Mouse (Mus musculus) thymus, postnatal 4 days (tissue): Measurements from ENCODE around the gene Slc9c1.
"Not testable (repeated sequence)": the region's sequence is repeated elsewhere in the genome, so short reads cannot be mapped to it uniquely, and the experiment has no call there.

Source experiments
- DNase-seq: peaks from one replicate; pipeline ENCODE4 v3.0.0; 2021

The Slc9c1 gene

DNA sequence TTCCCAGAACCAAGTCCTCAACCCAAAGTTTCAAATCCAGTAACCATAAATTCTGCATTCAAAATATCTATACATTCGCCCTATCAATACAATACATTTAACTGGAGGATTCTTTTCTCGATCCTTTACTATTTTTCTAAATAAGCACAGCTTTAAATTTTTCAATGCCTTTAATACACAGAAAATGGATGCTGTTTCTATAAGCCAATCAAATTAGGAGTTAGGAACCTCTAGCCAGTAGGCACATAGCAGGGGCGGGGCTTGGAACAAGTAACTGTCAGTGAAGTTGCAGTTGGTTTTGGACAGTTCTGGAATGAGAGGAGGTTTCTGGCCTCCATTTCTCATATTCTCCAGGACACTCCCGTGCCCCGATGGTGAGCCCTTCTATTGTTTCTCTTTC, at the start of gene Slc9c1:
Gene Slc9c1, plus strand, starts transcription at position 301 of the 400 bp plus-strand sequence.
- DNase-seq = no peak

DNA sequence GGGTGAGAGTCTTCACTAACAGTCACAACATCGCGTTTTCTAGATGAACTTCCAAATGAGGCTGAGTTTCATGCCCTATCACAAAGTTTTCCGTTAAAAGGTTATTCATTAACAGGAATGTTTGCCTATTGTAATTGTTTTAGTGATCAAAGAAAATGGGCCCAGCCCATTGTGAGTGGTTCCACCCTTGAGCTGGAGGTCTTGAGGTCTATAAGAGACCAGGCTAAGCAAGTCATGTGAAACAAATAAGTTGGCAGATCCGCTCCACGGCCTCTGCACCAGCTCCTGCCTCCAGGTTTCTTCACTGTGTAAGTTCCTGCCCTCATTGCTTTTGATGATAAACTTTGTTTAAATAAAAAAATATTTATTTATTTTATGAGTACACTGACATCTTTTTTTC, 42.2 kb upstream of the Slc9c1 start, which contains the start of gene Gm609:
Gene Gm609, minus strand, starts transcription at position 43 of the 400 bp plus-strand sequence.
- DNase-seq = no peak

DNA sequence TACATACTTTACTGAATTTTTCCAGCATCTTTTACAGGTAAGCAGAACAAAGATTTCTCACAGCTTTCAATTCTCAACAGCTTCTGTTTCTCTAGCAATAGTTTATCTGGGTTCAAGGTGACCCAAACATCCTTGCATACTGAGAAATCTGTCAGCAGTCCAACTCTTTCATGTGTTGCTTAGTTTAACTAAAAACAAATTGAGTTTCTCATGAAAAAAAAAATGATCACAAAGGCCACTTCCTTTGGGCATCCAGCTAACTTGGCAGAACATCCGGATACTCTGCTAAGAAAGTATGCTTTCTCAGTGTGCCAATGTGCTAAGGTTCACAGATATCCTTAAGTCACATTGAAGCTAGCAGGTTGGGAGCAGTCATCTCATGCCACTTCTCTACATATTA, 39.8 kb upstream of the Slc9c1 start:
- no peak for DNase-seq

DNA sequence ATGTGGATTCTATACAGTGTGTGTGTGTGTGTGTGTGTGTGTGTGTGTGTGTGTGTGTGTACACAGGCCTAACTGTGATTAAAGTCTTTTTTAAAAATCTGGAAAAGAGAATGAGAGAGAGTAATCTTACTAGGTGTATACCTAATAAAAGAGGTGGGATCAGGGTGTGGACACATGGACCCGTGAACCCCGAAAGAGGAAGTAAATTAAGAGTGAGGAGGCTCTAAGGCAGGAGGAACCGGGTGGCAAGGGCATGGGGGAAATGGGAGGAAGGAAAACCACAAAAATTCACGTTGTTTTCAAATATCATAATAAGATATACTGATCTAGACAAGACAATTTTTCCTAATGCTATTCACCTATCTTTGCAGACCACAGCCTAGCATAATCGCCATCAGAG, 9.6 kb upstream of the Slc9c1 start:
- no peak for DNase-seq

DNA sequence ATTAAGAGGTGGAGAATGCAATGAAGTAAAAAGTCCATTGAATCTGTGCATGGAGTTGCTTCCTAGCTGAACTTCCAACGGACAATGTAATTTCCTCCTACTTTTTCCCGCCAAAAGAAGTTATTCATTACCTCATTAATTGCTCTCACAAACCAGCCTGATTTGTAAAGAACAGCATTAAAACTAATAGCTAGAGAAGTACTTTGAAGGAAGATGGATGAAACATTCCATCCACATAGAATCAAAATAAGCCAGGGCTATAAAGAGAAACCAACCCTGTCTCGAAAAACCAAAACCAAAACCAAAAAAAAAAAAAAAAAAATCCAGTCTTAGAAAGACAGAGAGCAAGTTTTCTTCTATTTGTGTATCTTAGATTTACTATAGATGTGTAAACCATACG, 3.2 kb upstream of the Slc9c1 start, which contains the start of gene Gm17783:
Gene Gm17783, minus strand, starts transcription at position 101 of the 400 bp plus-strand sequence.
- DNase-seq = no peak

DNA sequence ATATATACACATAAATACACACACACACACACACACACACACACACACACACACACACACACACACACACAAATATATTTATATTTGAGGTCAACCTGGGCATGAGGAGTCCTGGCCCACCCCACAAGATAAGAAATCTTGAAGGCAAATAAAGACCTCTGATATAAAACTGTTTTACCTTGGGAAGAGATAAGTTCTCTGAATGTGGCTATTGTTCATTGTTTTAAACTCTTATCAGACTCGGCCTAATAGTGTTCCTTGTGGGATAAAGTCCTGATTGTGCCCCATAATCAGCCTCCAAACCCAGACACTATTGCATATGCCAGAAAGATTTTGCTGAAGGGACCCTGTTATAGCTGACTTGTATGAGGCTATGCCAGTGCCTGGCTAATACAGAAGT, 3.2 kb downstream of the Slc9c1 start:
- not testable (repeated sequence) for DNase-seq

DNA sequence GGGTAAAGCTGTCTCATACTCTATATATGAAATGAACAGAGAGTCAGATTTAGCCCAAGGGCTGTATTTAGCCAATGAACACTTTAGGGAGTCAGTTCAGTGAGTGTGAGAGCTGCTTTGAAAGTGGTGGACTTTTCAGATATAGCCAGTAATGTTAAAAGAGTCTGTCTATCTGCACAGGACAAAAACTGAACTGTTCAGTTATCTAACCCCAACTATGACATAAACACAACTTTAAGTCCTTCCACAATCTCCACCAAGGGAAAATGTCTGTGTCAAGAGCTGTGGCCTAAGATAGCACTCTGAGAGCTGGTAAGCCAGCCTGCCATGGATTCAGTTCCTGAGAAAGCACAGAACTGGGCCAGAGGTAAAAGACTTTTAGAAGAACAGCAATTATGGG, 7.0 kb downstream of the Slc9c1 start:
- no peak for DNase-seq

DNA sequence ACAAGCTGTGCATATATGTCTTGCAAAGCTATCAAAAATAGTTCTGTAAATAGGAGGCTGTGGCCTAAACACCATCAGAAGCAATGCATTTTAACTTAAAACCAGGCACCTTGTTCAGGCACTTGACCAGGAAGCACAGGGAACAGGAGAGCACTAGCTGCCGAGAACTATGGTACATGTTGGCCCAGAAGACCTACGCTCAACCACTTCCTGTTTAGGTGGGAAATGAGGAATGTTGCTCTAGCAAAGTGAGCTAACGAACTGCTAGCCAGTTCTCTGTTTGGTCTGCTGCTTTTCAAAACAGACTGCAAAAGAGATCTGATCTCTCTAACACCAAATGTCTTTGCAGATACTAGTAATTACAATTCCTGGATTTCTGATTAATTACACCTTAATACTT, 9.2 kb downstream of the Slc9c1 start:
- no peak for DNase-seq

DNA sequence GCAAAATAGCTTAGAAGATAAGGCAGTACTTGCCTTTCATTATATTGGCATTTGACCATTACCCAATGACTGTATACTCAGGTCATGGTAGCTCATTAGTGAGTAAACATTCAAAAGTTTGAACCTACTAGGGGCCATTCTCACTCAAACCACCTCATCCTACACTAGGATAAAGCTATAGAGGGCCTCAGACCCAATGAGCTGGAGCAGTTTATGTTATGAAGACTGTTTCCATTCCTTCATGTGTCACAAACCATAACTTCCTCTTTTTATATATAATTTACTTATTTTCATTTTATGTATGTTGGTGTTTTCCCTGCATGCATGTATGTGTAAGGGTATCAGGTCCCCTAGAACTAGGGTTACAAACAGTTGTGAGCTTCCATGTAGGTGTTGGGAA, 12.9 kb downstream of the Slc9c1 start:
- no peak for DNase-seq

DNA sequence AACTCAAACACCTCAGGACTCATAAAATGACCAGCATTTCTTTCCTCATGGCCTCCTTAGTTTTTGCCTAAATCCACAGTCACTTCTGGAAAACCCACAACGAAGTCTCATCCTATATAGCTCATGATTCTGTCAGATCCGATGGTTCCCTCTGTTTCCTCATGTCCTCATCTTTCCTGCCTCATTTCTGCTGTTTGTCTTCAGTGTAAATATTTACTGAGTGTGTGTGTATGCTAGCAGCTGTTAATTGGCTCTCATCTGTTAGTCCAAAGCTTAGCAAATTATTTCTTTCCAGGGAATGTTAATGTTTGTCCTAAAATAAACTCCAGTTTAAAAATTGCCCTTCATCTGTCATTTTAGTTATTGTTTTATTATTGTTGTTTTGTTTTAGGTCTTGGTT, 16.5 kb downstream of the Slc9c1 start:
- DNase-seq = no peak

DNA sequence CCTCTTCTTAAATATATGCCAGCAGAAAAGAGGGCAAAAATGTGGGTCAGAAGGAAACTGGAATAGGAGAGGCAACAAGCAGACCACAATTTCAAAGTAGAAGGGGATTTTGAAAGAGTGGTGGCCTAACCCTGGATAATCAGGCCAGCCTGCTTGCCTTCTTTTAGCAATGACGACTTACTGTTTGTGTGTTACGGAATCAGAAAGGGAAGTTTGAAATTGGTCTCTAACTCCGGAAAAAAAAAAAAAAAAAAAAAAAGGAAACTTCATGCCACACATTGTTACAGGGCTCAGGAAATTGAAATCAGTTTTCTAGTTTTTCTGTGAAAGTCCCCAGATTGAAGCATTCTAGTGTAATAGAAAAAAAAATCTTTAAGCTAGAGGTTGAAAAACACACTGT, 26.6 kb downstream of the Slc9c1 start:
- DNase-seq = no peak

DNA sequence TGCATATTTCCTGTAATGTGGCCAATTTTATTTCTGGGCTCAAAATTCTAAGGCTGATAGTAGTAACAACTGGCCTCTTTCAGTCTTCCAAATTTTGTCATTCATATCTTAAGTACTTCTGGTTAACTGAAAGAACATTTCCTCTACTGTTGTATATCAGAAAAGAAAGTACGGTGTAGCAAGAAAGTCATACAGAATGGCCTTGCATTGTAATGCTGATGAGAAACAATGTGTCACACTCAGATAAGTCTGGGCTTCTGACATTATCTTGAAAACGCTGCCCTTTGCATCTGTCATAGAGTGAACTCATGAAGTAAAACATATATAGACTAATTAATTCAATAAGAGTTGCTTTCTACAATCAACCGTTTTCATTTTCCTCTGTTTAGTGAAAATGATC, 37.2 kb downstream of the Slc9c1 start:
- no peak for DNase-seq

DNA sequence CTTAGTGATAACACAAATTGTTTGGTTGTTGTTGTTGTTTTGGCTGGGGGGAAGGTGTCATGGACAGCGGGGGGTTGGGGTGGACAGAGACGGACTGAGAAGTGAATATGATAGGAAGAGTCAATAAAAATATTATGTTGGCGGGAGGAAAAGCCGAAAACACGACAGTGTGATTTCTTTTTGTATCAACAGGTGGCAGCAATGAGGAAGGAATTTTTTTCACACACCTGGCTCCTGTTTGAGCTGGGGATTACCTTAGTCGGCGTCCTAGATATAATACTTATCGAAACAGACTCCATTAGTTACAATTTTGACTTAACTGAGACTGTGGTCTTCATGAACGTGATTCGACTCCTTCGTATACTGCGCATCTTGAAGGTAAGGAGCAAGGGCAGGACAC, 44.8 kb downstream of the Slc9c1 start:
- no peak for DNase-seq

DNA sequence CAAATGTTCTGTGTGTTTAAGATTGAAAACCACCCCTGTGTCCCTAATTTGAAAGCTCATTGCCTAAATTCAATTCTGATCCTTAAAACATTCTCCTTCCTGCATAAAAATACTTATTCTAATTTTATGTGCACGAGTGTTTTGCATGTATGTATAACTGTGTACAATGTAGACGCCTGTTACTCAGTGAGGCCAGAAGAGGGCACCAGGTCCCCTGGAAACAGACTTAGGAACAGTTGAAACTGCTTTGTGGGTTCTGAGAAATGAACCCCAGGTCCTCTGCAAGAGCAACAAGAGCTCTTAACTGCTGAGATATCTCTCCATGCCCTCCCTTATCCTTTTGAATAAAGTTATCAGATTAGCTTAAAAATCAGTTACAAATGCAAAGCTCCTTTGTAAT, 47.4 kb downstream of the Slc9c1 start:
- peak; percentile 69 for DNase-seq

DNA sequence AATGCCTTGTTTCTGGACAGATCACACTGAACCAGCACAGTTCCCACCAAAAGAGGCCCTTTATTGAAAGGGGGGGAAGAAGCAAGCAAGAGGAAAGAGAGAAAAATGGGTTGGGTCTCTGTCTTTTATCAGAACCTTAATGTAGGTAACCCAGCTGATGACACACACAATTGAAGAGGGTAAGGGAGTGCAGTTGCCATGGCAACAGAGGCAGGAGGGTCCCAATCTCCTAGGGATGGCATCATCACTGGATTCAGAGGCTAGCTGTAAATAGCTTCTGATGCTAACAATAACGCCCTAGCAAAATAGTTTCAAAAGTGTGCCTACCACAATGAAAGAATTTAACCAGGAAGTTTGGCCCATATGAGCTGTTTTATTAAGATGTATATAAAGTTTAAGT, 58.5 kb downstream of the Slc9c1 start:
- no peak for DNase-seq

DNA sequence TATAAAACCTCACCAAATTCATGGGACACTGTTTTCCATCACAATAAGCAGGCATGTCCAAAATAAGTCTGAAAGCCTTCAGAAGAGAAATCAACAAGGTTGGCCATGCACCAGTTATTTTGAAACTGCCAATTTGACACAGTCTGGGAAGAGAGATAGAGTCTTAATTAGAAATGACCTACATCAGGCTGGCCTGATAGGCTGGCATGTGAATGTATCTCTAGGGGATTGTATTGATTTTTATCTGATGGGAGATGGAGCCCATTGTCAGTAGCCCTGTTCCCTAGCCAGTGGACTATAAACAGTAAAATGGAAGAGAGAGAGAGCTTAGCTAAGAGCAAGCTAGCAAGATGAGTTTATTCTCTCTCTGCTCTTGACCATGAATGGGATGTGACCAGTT, 60.4 kb downstream of the Slc9c1 start:
- no peak for DNase-seq

DNA sequence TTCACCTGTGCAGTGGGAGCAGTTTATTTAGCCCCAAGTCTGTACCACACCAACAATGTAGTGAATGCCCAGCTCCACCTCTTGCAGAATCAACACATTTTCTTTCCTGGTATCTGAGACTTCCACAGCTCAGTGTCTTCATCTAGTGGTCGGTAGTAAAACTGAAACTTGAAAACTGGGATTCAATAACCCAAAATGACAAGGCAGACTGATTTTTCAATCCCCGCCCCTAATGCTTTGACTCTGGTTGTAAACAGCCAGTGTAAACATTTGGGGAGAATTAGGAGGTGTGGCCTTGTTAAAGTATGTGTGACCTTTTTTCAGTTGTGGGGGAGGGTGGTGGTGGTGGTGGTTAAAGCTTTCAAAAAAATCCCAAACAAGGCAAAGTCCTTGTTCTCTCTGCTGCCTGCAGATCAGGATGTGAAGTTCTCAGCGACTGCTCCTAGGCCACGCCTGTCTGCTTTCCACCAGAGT, 73.4 kb downstream of the Slc9c1 start:
- DNase-seq = no peak

DNA sequence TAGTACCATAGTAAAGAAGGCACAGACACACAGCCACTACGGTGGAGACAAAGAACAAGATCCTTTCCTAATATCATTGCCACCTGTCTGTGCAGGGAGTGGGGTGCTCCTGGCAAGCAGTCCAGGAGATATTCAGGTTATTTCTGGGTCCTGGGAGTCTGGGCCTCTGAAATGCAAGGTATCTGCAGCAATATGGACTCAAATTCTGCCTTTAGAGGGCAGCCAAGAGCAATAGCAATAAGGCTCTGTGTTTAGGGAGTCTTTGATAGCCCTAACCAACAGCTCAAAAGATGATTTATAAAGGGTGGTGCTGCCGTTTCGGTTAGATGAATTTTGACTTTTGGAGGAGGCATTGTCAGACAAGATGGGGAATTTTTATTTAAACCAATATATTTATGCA, 74.2 kb downstream of the Slc9c1 start:
- peak; percentile 44 for DNase-seq

DNA sequence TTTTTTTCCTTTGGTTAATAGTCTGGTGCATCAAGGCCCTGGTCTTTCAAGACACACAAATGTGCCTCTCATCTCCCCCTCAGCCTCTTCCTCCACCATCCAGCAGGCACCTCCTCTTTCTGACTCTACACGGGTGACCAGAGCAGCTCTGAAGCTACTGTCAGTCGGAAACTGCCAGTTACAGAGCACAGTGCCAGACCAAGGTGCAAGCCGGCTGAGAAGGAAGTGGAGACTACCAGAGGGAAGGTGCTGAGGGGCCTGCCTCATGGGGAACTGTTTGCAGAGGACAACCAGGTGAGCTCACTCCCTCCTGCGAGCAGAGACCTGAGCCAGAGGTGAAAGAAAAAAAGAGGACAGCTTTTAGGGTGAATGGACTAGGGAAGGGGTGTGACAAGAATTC, 75.2 kb downstream of the Slc9c1 start, which contains the start of gene Gcsam:
Gene Gcsam, plus strand, starts transcription at position 114 of the 400 bp plus-strand sequence.
- no peak for DNase-seq

DNA sequence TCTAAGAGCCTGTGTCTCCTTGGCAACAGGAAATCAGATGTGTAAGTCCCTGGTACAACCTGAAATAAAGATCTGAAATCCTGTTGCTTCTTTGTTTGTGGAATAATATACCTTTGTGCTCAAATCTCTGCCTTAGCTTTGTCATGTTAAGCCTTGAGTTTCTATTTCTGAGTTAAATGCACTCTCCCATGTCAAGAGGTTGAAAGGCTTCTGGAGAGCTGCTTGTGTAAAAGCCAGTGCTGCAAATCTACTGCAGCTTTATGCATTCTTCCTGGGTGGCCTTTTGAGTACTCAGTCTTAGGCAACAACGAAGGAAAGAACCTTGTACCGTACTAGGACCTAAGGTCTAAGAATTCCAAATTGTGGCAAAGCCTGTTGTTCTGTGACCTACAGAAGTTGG, 78.1 kb downstream of the Slc9c1 start:
- DNase-seq = no peak

DNA sequence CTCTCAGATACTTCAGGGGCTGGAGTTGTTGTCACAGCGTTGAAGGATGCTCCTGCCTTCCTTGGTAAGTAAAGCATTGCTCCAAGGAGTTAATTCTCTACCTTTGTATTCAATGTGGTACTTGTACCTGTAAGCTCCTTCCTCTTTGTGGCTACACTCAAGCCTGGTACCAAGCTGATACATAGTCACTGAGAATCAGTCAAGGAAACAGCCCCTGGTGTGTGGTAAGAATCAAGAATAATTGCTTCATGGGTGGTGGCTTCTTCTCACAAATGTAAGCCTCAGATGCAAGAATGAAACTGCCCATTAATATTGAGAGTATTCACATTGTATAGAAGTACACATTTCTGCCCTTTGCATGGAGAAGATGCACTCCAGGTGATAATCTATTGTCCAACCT, 80.8 kb downstream of the Slc9c1 start:
- DNase-seq = no peak

DNA sequence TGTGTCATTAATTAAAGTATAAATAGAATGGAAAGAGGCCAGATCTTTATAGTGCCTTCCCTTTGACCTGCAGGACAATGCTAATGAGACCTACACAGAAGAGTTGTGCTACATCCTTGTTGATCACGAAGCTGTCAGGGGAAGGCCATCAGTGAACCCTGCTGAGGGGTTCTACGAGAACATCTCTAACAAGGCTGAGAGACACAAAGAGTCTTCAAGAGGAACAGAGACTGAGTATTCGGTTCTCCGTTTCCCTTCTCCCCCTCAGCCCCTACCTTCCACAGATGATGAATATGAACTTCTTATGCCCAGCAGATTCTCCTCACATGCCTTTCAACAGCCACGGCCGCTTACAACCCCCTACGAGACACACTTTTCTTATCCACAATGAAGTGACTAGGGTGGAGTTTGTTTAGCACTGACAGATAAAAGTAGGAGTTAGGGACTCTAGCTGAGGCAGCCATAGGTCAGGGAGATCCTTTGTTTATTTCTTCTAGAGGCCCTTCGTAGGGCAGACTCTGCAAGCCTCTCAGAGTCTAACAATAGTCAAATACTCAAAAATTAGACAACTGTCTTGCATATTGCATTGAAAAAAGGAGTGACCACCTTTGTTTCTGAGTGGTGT, 84.8 kb downstream of the Slc9c1 start:
- DNase-seq = no peak

DNA sequence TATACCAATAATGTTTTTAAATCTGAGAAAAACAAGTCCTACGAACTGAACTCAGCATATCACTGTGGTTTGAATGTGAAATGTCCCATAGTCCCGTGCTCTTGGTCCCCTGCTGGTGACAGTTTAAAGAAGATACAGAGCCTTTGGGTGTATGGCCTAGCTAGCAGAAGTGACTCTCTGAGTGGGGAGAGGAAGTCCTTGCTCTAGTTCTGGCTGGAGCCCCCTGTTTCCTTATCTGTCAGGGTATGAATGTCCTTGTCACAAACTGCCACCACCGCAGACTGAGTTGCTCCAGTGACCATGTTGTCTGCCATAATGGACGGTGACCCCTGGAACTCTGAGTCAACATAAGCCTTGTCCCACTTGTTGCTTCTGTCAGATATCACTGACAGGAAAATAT, 88.1 kb downstream of the Slc9c1 start:
- no peak for DNase-seq

DNA sequence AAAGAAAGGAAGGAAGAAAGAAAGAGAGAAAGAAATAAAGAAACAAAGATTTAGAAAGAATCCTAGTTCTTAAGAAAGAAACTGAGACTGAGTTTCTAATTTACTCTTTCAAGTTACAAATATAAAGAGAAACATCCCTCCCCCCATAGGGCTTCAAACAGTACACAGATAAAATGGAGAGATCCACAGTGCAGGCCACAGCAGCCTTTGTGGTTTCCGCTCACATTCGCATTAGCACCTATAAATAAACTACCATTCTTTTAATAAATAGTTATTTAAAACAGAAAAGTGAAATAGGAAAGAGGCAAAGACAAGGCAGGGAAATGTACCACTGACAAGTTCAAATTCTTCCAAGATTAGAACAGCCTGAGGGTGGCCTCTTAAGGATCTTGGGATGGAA, 89.7 kb downstream of the Slc9c1 start:
- no peak for DNase-seq

DNA sequence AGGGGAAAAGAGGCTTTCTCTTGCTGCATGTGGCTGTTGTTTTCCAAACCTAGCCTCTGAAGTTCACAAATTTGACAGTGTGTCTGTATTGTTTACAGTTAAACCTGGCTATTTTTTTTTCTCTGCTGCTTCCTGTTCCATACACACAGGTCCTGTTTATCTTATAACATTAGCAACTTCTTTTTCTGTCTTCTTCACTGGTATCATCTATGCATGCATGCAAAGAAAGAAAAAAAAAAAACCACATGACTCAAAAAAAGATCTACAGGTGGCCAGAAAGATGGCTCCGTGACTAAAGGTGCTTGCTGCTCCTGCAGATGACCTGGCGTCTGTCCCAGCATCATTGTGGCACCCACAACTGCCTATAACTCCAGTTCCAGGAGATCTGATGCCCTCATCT, 90.2 kb downstream of the Slc9c1 start:
- no peak for DNase-seq
